Mouse (Mus musculus): Measurements from ENCODE around the gene Cntnap5c.

DNA sequence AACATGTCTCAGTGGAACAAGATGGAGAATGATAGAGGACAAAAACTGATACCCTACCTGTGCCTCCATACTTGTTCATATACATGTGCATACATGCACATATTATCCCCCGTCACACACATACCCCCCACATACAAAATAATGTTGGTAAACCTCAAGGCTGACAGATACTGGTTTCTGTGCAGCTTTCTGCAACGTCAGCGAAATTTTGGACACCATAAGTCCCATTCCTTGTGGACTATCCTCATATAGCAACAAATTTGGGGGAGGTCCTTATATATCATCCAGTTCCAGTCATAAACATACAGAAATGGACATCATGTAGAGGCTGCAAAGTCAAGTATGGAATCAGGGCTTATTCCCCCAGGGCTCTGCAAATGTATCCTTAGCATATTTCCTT lies 338.5 kb downstream of the Cntnap5c start:
- TF ChIP-seq USF1 (IDR thresholded peaks at IDR 0.05; ENCODE audit: low read depth, low read length) = no peak
- TF ChIP-seq CTCF (conservative IDR thresholded peaks at IDR 0.05 in 1 of 2, IDR thresholded peaks at IDR 0.05 in 1 of 2; ENCODE audit: low read depth in 2 of 2, low read length in 2 of 2) = no peak
- no peak for TF ChIP-seq ZNF384 (IDR thresholded peaks at IDR 0.05; ENCODE audit: low read depth, low read length)
- TF ChIP-seq POLR2A (IDR thresholded peaks at IDR 0.05; ENCODE audit: low read depth, low read length) = no peak
- TF ChIP-seq RCOR1 (conservative IDR thresholded peaks at IDR 0.05; ENCODE audit: low read depth, low read length) = no peak
- TF ChIP-seq MAFK (IDR thresholded peaks at IDR 0.05; ENCODE audit: insufficient replicate concordance, low read length) = peak; percentile 70; the same call in 1 of the 2 replicates
- TF ChIP-seq SIN3A (IDR thresholded peaks at IDR 0.05; ENCODE audit: low read length) = no peak

Data from CH12.LX (cell line).